Mouse (Mus musculus): ENCODE data around the gene Aff1. TPM values are rescaled to one million over a fixed set of nuclear protein-coding genes. Genes with fewer than 3 reads are reported as not detected.

The Aff1 gene
- total and polyA plus RNA-seq, 3 experiments = 16.6 to 152 (median 51.3) TPM

DNA sequence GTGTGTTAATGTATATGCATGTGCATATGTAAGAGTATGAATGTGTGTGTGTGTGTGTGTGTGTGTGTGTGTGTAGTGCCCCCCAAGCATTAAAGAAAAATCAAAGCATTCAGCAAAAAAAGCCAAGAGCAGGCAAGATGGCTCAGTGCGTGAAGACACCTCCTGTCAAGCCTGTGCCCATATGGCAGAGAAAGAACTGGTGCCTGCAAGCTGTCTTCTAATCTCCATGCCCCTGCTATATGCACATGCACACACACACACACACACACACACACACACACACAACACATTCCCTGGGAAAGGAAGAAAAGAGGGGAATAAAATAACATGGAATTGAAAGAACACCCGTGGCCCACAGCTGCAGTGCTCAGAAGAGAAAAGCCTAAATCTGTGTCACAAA, 165.0 kb downstream of the Aff1 start:
- Histone ChIP-seq H3K4me1 (ENCODE audit: insufficient read depth, low read depth, low read length) (peaks cover 8% of the 10 kb centered on the region), H3K4me3 (ENCODE audit: low read depth, low read length) (no peak overlapping the region), H3K36me3 (replicated peaks) (peaks cover 40% of the 10 kb centered on the region), H3K9me3 (replicated peaks) (no peaks in the 10 kb centered on the region), H3K27me3 (ENCODE audit: insufficient read depth, low read length) (no peaks in the 10 kb centered on the region)
- TF ChIP-seq TAL1 (conservative IDR thresholded peaks at IDR 0.05; ENCODE audit: low read depth, low read length) (no peak), GATA2 (IDR thresholded peaks at IDR 0.05; ENCODE audit: borderline replicate concordance, low read depth, low read length) (no peak), POLR2AphosphoS5 (IDR thresholded peaks at IDR 0.05; ENCODE audit: insufficient replicate concordance, low read depth, low read length) (no peak), CTCF (IDR thresholded peaks at IDR 0.05; ENCODE audit: low read depth, low read length) (no peak), GATA1 (IDR thresholded peaks at IDR 0.05; ENCODE audit: borderline replicate concordance, low read length) (no peak)
- ATAC-seq (ENCODE audit: extremely low read depth, insufficient number of reproducible peaks, low FRiP score, poor library complexity, severe bottlenecking) (no peak), DNase-seq (ENCODE audit: low spot score) (no peak)

DNA sequence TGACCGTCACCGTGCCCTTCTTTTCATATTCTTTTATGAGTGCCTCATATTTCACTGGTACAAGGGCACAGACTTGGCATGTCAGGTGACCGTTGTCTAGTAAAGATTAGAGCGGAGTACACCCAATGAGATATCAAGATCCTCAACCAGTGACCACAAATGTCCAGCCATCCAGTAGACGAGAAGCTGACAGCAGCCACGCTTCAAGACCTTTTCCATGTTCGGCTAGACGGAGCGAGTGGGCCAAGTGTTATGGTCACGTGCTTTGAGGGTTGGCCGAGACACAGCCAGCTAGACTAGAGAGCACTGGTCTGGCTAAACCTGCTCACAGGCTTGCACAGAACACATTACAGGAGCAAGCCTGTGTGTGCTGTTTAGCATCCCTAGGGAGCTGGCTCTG, 168.4 kb downstream of the Aff1 start:
- H3K9me3 ChIP-seq (replicated peaks) = no peaks in the 10 kb centered on the region
- H3K27me3 ChIP-seq (ENCODE audit: insufficient read depth, low read length) = no peaks in the 10 kb centered on the region
- peaks cover 15% of the 10 kb centered on the region for H3K36me3 ChIP-seq (replicated peaks)
- DNase-seq (ENCODE audit: low spot score) (no peak), ATAC-seq (ENCODE audit: extremely low read depth, insufficient number of reproducible peaks, low FRiP score, poor library complexity, severe bottlenecking) (no peak)
- TF ChIP-seq TAL1 (conservative IDR thresholded peaks at IDR 0.05; ENCODE audit: low read depth, low read length) (no peak), GATA2 (IDR thresholded peaks at IDR 0.05; ENCODE audit: borderline replicate concordance, low read depth, low read length) (no peak), GATA1 (IDR thresholded peaks at IDR 0.05; ENCODE audit: borderline replicate concordance, low read length) (no peak), POLR2AphosphoS5 (IDR thresholded peaks at IDR 0.05; ENCODE audit: insufficient replicate concordance, low read depth, low read length) (no peak), CTCF (IDR thresholded peaks at IDR 0.05; ENCODE audit: low read depth, low read length) (no peak)
- H3K4me3 ChIP-seq (ENCODE audit: low read depth, low read length) = no peak overlapping the region
- peaks cover 9% of the 10 kb centered on the region for H3K4me1 ChIP-seq (ENCODE audit: insufficient read depth, low read depth, low read length)

DNA sequence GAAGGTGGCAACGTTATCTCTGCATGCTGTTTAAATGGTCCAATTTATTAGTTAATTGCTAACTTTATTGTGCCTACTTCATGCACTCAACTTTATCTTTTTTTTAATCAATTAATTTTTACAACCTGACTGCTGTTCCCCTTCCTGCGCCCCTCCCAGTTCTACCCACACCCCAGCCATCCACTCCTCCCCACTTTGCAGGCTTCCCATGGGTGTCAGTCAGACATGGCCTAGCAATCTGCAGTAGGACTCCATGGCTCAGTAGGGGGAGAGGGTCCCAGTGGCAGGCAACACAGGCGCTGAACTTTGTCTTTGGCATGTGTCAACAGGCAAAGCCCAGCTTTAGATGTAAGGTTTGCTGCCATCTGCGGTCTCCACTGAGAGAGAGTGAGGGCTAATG, 171.6 kb downstream of the Aff1 start:
- H3K9me3 ChIP-seq (replicated peaks) = no peaks in the 10 kb centered on the region
- ATAC-seq (ENCODE audit: extremely low read depth, insufficient number of reproducible peaks, low FRiP score, poor library complexity, severe bottlenecking) = no peak
- no peak for TF ChIP-seq GATA2 (IDR thresholded peaks at IDR 0.05; ENCODE audit: borderline replicate concordance, low read depth, low read length)
- TF ChIP-seq POLR2AphosphoS5 (IDR thresholded peaks at IDR 0.05; ENCODE audit: insufficient replicate concordance, low read depth, low read length) = no peak
- no peak for TF ChIP-seq TAL1 (conservative IDR thresholded peaks at IDR 0.05; ENCODE audit: low read depth, low read length)
- TF ChIP-seq GATA1 (IDR thresholded peaks at IDR 0.05; ENCODE audit: borderline replicate concordance, low read length) = no peak
- TF ChIP-seq CTCF (IDR thresholded peaks at IDR 0.05; ENCODE audit: low read depth, low read length) = no peak
- H3K4me3 ChIP-seq (ENCODE audit: low read depth, low read length) = no peak overlapping the region
- peaks cover 5% of the 10 kb centered on the region for H3K36me3 ChIP-seq (replicated peaks)
- no peaks in the 10 kb centered on the region for H3K27me3 ChIP-seq (ENCODE audit: insufficient read depth, low read length)
- no peak for DNase-seq (ENCODE audit: low spot score)
- H3K4me1 ChIP-seq (ENCODE audit: insufficient read depth, low read depth, low read length) = peaks cover 4% of the 10 kb centered on the region; the same call in 1 of the 2 replicates

DNA sequence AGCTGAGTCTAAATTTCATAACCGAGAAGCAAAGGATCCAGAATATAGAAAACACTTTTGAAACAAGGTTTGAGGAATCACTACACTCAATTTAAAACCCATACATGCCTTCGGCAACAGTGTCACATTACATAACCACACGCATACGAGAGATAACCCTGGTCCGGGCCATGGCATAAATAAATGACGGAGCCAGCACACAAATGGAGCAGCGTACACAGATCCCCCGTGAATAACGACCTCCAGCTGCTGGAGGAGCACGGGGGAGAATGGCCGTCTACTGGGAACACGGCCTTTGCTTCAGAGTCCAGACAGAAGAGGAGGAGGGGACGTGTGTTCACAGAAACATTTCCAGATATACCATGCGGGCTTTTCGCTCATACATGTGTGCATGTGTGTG, 197.6 kb downstream of the Aff1 start:
- Histone ChIP-seq H3K4me1 (ENCODE audit: insufficient read depth, low read depth, low read length) (no peaks in the 10 kb centered on the region; the same call in 1 of the 2 replicates), H3K9me3 (replicated peaks) (no peaks in the 10 kb centered on the region), H3K4me3 (ENCODE audit: low read depth, low read length) (no peak overlapping the region), H3K36me3 (replicated peaks) (no peaks in the 10 kb centered on the region), H3K27me3 (ENCODE audit: insufficient read depth, low read length) (no peaks in the 10 kb centered on the region)
- ATAC-seq (ENCODE audit: extremely low read depth, insufficient number of reproducible peaks, low FRiP score, poor library complexity, severe bottlenecking) (no peak), DNase-seq (ENCODE audit: low spot score) (no peak)
- TF ChIP-seq TAL1 (conservative IDR thresholded peaks at IDR 0.05; ENCODE audit: low read depth, low read length) = no peak
- TF ChIP-seq GATA2 (IDR thresholded peaks at IDR 0.05; ENCODE audit: borderline replicate concordance, low read depth, low read length) = no peak
- no peak for TF ChIP-seq GATA1 (IDR thresholded peaks at IDR 0.05; ENCODE audit: borderline replicate concordance, low read length)
- TF ChIP-seq POLR2AphosphoS5 (IDR thresholded peaks at IDR 0.05; ENCODE audit: insufficient replicate concordance, low read depth, low read length) = no peak
- TF ChIP-seq CTCF (IDR thresholded peaks at IDR 0.05; ENCODE audit: low read depth, low read length) = no peak

DNA sequence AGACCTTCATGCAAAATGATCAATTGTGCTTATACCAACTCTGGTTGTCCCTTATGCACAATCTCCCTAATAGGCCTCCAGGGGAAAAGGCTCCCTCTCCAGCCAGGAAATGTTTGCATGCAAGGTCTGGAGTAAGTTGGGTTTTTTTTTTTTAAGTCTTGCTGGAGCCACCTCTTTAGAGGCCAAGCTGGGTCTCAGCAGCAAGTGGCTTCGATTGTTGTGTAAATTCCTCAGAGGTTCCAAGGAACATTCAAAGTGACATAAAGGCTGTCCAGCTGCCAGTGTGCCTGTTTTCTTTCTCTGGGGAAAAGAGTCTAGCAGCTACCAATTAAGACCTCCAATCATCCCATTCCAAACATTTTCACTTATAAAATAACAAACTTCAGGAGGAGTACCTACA, 206.1 kb downstream of the Aff1 start:
- TF ChIP-seq CTCF (IDR thresholded peaks at IDR 0.05; ENCODE audit: low read depth, low read length) (no peak), GATA1 (IDR thresholded peaks at IDR 0.05; ENCODE audit: borderline replicate concordance, low read length) (no peak), POLR2AphosphoS5 (IDR thresholded peaks at IDR 0.05; ENCODE audit: insufficient replicate concordance, low read depth, low read length) (no peak), TAL1 (conservative IDR thresholded peaks at IDR 0.05; ENCODE audit: low read depth, low read length) (no peak), GATA2 (IDR thresholded peaks at IDR 0.05; ENCODE audit: borderline replicate concordance, low read depth, low read length) (no peak)
- H3K4me1 ChIP-seq (ENCODE audit: insufficient read depth, low read depth, low read length) = no peaks in the 10 kb centered on the region
- H3K4me3 ChIP-seq (ENCODE audit: low read depth, low read length) = no peak overlapping the region
- ATAC-seq (ENCODE audit: extremely low read depth, insufficient number of reproducible peaks, low FRiP score, poor library complexity, severe bottlenecking) (no peak), DNase-seq (ENCODE audit: low spot score) (no peak)
- H3K9me3 ChIP-seq (replicated peaks) = no peaks in the 10 kb centered on the region
- no peaks in the 10 kb centered on the region for H3K27me3 ChIP-seq (ENCODE audit: insufficient read depth, low read length)
- H3K36me3 ChIP-seq (replicated peaks) = no peaks in the 10 kb centered on the region

Other genes starting within 250 kb of the Aff1 start
- not detected in 2 replicates for gene Slc10a6, start 63.0 kb upstream of the Aff1 start, total RNA-seq (2014; fragmentation: Nextera tagmentation)
- gene Slc10a6, start 63.0 kb upstream of the Aff1 start, total RNA-seq (2017) = 0.11 TPM in 1 of 2 replicates, not detected in the other
- not detected in 2 replicates for gene Slc10a6, start 63.0 kb upstream of the Aff1 start, polyA plus RNA-seq (2012)
- gene 1700016H13Rik, start 36.4 kb upstream of the Aff1 start, total RNA-seq (2014; fragmentation: Nextera tagmentation) = not detected in 2 replicates
- gene 1700016H13Rik, start 36.4 kb upstream of the Aff1 start, total RNA-seq (2017) = not detected in 2 replicates
- not detected in 2 replicates for gene 1700016H13Rik, start 36.4 kb upstream of the Aff1 start, polyA plus RNA-seq (2012)
- gene Klhl8, start 218.9 kb downstream of the Aff1 start, total RNA-seq (2014; fragmentation: Nextera tagmentation) = 1.5 TPM in 2 replicates
- 3.0 and 3.3 TPM in 2 replicates for gene Klhl8, start 218.9 kb downstream of the Aff1 start, total RNA-seq (2017)
- gene Klhl8, start 218.9 kb downstream of the Aff1 start, polyA plus RNA-seq (2012) = 0.04 and 0.11 TPM in 2 replicates